Mouse (Mus musculus): ENCODE measurements around the gene Rab3c. TPM values are rescaled to one million over a fixed set of nuclear protein-coding genes. Genes with fewer than 3 reads are reported as not detected.

Gene Rab3c
- polyA plus RNA-seq, 1 experiment: 0.05 TPM

DNA sequence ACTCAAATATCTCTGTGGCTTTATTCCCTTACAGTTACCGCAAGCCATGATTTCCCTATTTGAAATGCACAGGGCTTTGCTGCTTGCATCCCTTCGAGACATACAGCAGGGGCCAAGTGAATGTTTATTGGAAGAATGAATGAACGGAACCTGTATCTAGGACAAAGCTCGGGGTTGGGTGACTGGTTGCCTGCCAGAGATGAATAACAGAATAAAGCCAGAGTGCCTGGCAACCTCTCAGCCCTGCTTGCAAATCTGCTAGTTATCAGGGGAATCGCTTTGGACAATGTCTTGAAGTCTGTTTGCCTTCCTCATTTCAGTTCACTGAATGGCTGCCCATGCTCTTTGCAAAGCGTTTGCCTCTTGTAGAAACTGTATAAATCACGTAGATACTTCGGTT is 135.8 kb downstream of the Rab3c start:
- Histone ChIP-seq H3K4me2 (ENCODE audit: low read depth) (no peak overlapping the region), H3K36me3 (ENCODE audit: control insufficient read depth, insufficient read depth) (no peaks in the 10 kb centered on the region), H3K79me2 (ENCODE audit: control insufficient read depth, insufficient read depth) (no peaks in the 10 kb centered on the region), H3ac (ENCODE audit: control insufficient read depth, insufficient read length) (no peak overlapping the region), H3K27me3 (ENCODE audit: control insufficient read depth, insufficient read depth, insufficient read length) (no peaks in the 10 kb centered on the region), H3K4me3 (no peak overlapping the region)
- no peak for TF ChIP-seq SRF (IDR thresholded peaks at IDR 0.05; ENCODE audit: control insufficient read depth, insufficient read length, low read depth)
- no peak for TF ChIP-seq USF1 (IDR thresholded peaks at IDR 0.05; ENCODE audit: low read depth)
- no peak for TF ChIP-seq MYOD1 (IDR thresholded peaks at IDR 0.05; ENCODE audit: control insufficient read depth in 1 of 3, insufficient read length in 2 of 3, low read depth in 2 of 3)
- TF ChIP-seq CEBPB (IDR thresholded peaks at IDR 0.05; ENCODE audit: insufficient read depth, poor library complexity, severe bottlenecking): no peak
- no peak for TF ChIP-seq MAX (IDR thresholded peaks at IDR 0.05; ENCODE audit: low read depth)
- TF ChIP-seq TCF3 (IDR thresholded peaks at IDR 0.05; ENCODE audit: insufficient read length, low read depth): no peak
- no peak for TF ChIP-seq TCF12 (IDR thresholded peaks at IDR 0.05; ENCODE audit: insufficient read depth, poor library complexity, severe bottlenecking)
- TF ChIP-seq E2F4 (IDR thresholded peaks at IDR 0.05; ENCODE audit: insufficient read depth): no peak
- TF ChIP-seq POLR2AphosphoS2 (IDR thresholded peaks at IDR 0.05; ENCODE audit: insufficient read length, low read depth): no peak
- TF ChIP-seq REST (IDR thresholded peaks at IDR 0.05; ENCODE audit: insufficient read depth, insufficient read length): no peak
- TF ChIP-seq MYOG (IDR thresholded peaks at IDR 0.05; ENCODE audit: control insufficient read depth in 1 of 3, insufficient read depth in 1 of 3, insufficient read length in 2 of 3, low read depth in 2 of 3): no peak
- TF ChIP-seq POLR2A (IDR thresholded peaks at IDR 0.05; ENCODE audit: insufficient read length, low read depth): no peak

DNA sequence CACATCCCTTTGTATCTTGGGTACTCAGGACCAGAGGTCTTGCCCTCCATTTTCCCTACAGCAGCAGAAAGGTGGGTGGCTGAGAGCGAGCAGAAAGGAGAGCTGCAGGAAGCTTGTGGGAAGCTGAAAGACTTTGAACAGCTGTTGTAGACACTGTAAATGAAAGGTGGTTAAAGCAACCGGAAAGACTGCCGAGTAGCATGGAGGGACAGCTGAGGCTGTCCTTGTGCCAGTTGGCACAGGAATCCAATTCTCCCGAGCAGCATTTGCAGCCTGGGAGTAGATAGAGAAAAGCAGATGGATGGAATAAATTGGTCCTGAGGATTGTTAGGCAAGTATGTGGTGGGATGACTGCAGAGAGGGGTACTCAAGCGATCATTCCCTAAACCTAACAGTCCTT is 141.5 kb downstream of the Rab3c start:
- Histone ChIP-seq H3K4me3 (no peak overlapping the region), H3ac (ENCODE audit: control insufficient read depth, insufficient read length) (no peak overlapping the region), H3K36me3 (ENCODE audit: control insufficient read depth, insufficient read depth) (no peaks in the 10 kb centered on the region), H3K79me2 (ENCODE audit: control insufficient read depth, insufficient read depth) (no peaks in the 10 kb centered on the region), H3K4me2 (ENCODE audit: low read depth) (peak overlapping the region; percentile 29), H3K27me3 (ENCODE audit: control insufficient read depth, insufficient read depth, insufficient read length) (no peaks in the 10 kb centered on the region)
- TF ChIP-seq TCF12 (IDR thresholded peaks at IDR 0.05; ENCODE audit: insufficient read depth, poor library complexity, severe bottlenecking) (peak; percentile 58), MYOG (IDR thresholded peaks at IDR 0.05; ENCODE audit: control insufficient read depth in 1 of 3, insufficient read depth in 1 of 3, insufficient read length in 2 of 3, low read depth in 2 of 3) (peak; percentile 36 to 75 (median 74)), MAX (IDR thresholded peaks at IDR 0.05; ENCODE audit: low read depth) (no peak), USF1 (IDR thresholded peaks at IDR 0.05; ENCODE audit: low read depth) (no peak), POLR2AphosphoS2 (IDR thresholded peaks at IDR 0.05; ENCODE audit: insufficient read length, low read depth) (no peak), MYOD1 (IDR thresholded peaks at IDR 0.05; ENCODE audit: control insufficient read depth in 1 of 3, insufficient read length in 2 of 3, low read depth in 2 of 3) (peak; percentile 78 to 90 (median 86))

DNA sequence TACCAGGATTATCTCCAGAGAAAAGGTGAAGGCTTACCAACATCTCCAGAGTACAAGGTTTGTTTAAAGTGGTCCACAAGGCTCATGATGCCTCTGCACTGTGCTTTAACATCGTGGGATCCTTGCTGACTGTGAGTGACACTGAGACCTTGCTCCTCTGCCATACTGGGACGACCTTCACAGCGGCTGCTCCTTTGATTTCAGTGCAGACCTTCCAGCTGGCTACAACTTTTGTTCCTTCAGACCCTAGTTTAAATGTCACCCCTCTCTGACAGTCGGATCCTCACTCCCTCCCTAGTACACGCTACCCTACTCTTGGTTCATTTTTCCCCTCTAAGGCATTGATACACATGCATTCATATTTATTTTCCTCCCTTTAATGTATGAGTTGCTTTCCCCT is 142.2 kb downstream of the Rab3c start:
- H3K36me3 ChIP-seq (ENCODE audit: control insufficient read depth, insufficient read depth): no peaks in the 10 kb centered on the region
- no peak overlapping the region for H3K4me3 ChIP-seq
- H3K79me2 ChIP-seq (ENCODE audit: control insufficient read depth, insufficient read depth): no peaks in the 10 kb centered on the region
- no peak overlapping the region for H3ac ChIP-seq (ENCODE audit: control insufficient read depth, insufficient read length)
- peak overlapping the region; percentile 29 for H3K4me2 ChIP-seq (ENCODE audit: low read depth)
- H3K27me3 ChIP-seq (ENCODE audit: control insufficient read depth, insufficient read depth, insufficient read length): no peaks in the 10 kb centered on the region
- no peak for TF ChIP-seq REST (IDR thresholded peaks at IDR 0.05; ENCODE audit: insufficient read depth, insufficient read length)

DNA sequence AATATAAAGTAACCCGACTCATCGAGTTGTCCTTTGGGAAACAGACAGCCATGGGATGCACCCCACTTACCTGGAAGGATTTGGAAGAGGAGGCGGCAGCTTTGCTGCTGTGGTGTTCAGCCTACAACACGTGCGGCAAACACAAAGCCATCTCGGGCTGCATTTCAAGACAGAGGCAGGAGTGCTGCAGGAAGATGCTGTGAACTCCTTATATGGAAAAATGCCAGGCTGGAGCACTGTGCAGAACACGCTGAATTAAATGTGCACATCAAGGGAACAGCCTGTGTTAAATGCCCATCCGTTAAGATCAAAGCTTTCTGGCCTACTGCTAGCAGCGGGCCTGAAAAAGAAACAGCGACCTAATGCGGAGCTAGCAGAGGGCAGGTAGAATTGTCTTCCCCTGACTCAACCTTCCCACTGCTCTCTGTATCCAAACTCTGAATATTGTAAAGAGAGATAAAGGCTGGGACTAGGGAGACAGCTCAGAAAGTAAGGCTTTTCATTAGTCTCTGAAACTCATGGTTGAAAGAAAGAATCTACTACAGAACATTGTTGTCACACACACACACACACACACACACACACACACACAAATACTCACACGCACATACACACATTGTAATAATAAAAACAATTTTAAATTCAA is 153.1 kb downstream of the Rab3c start:
- Histone ChIP-seq H3K36me3 (ENCODE audit: control insufficient read depth, insufficient read depth) (no peaks in the 10 kb centered on the region), H3K4me3 (no peak overlapping the region), H3K79me2 (ENCODE audit: control insufficient read depth, insufficient read depth) (no peaks in the 10 kb centered on the region), H3K4me2 (ENCODE audit: low read depth) (no peak overlapping the region), H3K27me3 (ENCODE audit: control insufficient read depth, insufficient read depth, insufficient read length) (no peaks in the 10 kb centered on the region), H3ac (ENCODE audit: control insufficient read depth, insufficient read length) (no peak overlapping the region)
- TF ChIP-seq E2F4 (IDR thresholded peaks at IDR 0.05; ENCODE audit: insufficient read depth) (no peak), SRF (IDR thresholded peaks at IDR 0.05; ENCODE audit: control insufficient read depth, insufficient read length, low read depth) (no peak), MYOG (IDR thresholded peaks at IDR 0.05; ENCODE audit: control insufficient read depth in 1 of 3, insufficient read depth in 1 of 3, insufficient read length in 2 of 3, low read depth in 2 of 3) (no peak), USF1 (IDR thresholded peaks at IDR 0.05; ENCODE audit: low read depth) (no peak), MAX (IDR thresholded peaks at IDR 0.05; ENCODE audit: low read depth) (no peak), MYOD1 (IDR thresholded peaks at IDR 0.05; ENCODE audit: control insufficient read depth in 1 of 3, insufficient read length in 2 of 3, low read depth in 2 of 3) (no peak), CEBPB (IDR thresholded peaks at IDR 0.05; ENCODE audit: insufficient read depth, poor library complexity, severe bottlenecking) (no peak), TCF12 (IDR thresholded peaks at IDR 0.05; ENCODE audit: insufficient read depth, poor library complexity, severe bottlenecking) (no peak), REST (IDR thresholded peaks at IDR 0.05; ENCODE audit: insufficient read depth, insufficient read length) (no peak), POLR2AphosphoS2 (IDR thresholded peaks at IDR 0.05; ENCODE audit: insufficient read length, low read depth) (no peak), TCF3 (IDR thresholded peaks at IDR 0.05; ENCODE audit: insufficient read length, low read depth) (no peak), POLR2A (IDR thresholded peaks at IDR 0.05; ENCODE audit: insufficient read length, low read depth) (no peak)

DNA sequence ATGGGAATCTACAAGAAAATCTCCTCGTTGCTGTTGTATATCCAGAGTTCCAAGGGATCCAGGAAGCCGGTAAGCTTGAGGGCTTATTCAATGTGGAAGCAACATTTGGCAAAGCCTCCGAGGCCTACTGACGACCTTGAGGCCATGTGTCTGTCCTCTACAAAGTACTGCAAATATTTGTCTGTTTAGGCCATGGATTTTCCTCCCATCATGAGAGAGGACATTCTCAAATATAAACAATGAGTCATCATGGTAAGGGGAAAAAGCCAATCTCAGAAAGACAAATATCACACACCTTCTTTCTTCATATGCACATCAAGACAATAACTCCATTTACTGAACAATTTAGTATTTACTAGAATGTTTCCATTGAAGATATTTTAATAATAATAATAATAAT is 158.0 kb downstream of the Rab3c start:
- Histone ChIP-seq H3K27me3 (ENCODE audit: control insufficient read depth, insufficient read depth, insufficient read length) (no peaks in the 10 kb centered on the region), H3ac (ENCODE audit: control insufficient read depth, insufficient read length) (no peak overlapping the region), H3K36me3 (ENCODE audit: control insufficient read depth, insufficient read depth) (no peaks in the 10 kb centered on the region), H3K4me2 (ENCODE audit: low read depth) (no peak overlapping the region), H3K4me3 (no peak overlapping the region), H3K79me2 (ENCODE audit: control insufficient read depth, insufficient read depth) (no peaks in the 10 kb centered on the region)
- TF ChIP-seq USF1 (IDR thresholded peaks at IDR 0.05; ENCODE audit: low read depth) (no peak), MAX (IDR thresholded peaks at IDR 0.05; ENCODE audit: low read depth) (no peak), POLR2A (IDR thresholded peaks at IDR 0.05; ENCODE audit: insufficient read length, low read depth) (no peak), POLR2AphosphoS2 (IDR thresholded peaks at IDR 0.05; ENCODE audit: insufficient read length, low read depth) (no peak), MYOD1 (IDR thresholded peaks at IDR 0.05; ENCODE audit: control insufficient read depth in 1 of 3, insufficient read length in 2 of 3, low read depth in 2 of 3) (no peak), E2F4 (IDR thresholded peaks at IDR 0.05; ENCODE audit: insufficient read depth) (no peak), TCF12 (IDR thresholded peaks at IDR 0.05; ENCODE audit: insufficient read depth, poor library complexity, severe bottlenecking) (no peak), TCF3 (IDR thresholded peaks at IDR 0.05; ENCODE audit: insufficient read length, low read depth) (no peak), MYOG (IDR thresholded peaks at IDR 0.05; ENCODE audit: control insufficient read depth in 1 of 3, insufficient read depth in 1 of 3, insufficient read length in 2 of 3, low read depth in 2 of 3) (no peak), REST (IDR thresholded peaks at IDR 0.05; ENCODE audit: insufficient read depth, insufficient read length) (no peak), SRF (IDR thresholded peaks at IDR 0.05; ENCODE audit: control insufficient read depth, insufficient read length, low read depth) (no peak), CEBPB (IDR thresholded peaks at IDR 0.05; ENCODE audit: insufficient read depth, poor library complexity, severe bottlenecking) (no peak)
